Mouse (Mus musculus) central nervous system, embryonic 14 days (tissue): ENCODE data around the gene Rc3h2. TPM values are rescaled to one million over a fixed set of nuclear protein-coding genes. Genes with fewer than 3 reads are reported as not detected.

ENCODE experiments used
- polyA plus RNA-seq: library from polyadenylated mRNA; depleted of rRNA; stranded (reverse); fragments of >200 nt; gene quantifications from 2 replicates; pipeline ENCODE4 v1.2.3, GENCODE M21; 2012; rRNA removed

Gene Rc3h2
- polyA plus RNA-seq: 24.4 and 26.7 TPM in 2 replicates

DNA sequence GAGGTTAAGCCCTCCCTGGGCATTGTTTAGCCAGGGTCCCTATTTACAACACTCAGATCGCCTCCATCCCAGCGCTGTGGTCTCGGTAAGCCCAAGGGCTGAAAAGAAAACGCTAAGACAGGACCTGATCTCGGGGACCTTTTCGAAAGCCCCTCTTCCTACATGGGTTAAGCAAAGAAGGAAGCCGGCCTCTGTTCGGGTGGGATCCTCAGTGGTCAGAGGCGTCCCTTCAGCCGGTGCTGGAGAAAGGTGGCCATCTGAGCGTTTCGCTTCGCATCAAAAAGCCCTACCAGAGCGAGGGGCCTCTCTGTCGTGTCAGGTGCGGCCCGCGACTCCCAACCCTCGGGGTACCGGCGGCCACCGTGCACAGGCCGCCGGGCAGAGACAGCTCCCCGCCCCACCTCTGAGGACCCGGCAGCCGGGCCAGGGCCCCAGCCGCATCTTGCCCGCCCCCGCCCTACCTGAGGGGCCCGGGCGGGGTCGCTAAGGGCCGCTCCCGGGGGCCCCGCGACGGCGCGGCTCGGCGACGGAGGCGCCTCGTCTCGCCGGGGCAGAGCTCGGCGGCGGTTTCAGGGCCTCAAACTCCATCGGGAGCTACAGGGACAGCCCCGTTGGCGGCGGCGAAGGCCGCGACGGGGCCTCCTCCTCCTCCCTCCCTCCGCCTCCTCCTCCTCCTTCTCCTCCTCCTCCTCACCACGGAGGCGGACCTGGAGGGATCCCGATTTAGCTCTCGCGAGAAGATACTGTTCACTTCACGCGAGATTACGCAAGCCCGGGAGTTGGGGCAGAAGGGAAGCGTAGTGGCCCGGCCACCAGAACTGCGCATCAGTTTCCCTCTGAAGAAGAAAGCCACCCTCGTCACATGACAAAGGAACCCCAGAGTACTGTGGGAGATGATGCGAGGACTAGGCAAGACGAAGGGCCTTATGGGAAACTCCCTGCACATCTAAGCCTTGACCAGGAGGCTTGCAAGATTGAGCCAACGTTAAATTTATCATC, at the start of gene Rc3h2:
Gene Rc3h2 (minus strand): TSS at position 598 of the 999 bp plus-strand sequence.

GRCm38 (mm10) chr2:37442611-37443591, 20.2 kb upstream of the Rc3h2 start, which contains the start of the genes Zbtb26, Zbtb6 and Rabgap1:
TSS of gene Zbtb26 (minus strand) at chr2:37443135.
TSS of gene Zbtb6 (minus strand) at chr2:37443171.
TSS of gene Rabgap1 (plus strand) at chr2:37443279.

GRCm38 (mm10) chr2:37358633-37359540, 63.8 kb downstream of the Rc3h2 start, which contains the start of gene Pdcl:
TSS of gene Pdcl (minus strand) at chr2:37359332.

GRCm38 (mm10) chr2:37326215-37326614, 96.5 kb downstream of the Rc3h2 start, which contains the start of gene Olfr368:
TSS of gene Olfr368 (plus strand) at chr2:37326515.

Other genes starting within 250 kb of the Rc3h2 start
- not detected in 2 replicates for gene Olfr365, start 234.7 kb downstream of the Rc3h2 start, polyA plus RNA-seq
- gene Olfr366, start 211.3 kb downstream of the Rc3h2 start, polyA plus RNA-seq: not detected in 2 replicates
- gene Olfr368, start 96.4 kb downstream of the Rc3h2 start, polyA plus RNA-seq: not detected in 2 replicates
- gene Pdcl, start 63.6 kb downstream of the Rc3h2 start, polyA plus RNA-seq: 45.9 and 52.9 TPM in 2 replicates
- gene Zbtb26, start 20.2 kb upstream of the Rc3h2 start, polyA plus RNA-seq: 10.1 and 10.4 TPM in 2 replicates
- gene Zbtb6, start 20.3 kb upstream of the Rc3h2 start, polyA plus RNA-seq: 12.5 and 14.4 TPM in 2 replicates
- 52.1 and 57.3 TPM in 2 replicates for gene Rabgap1, start 20.4 kb upstream of the Rc3h2 start, polyA plus RNA-seq
- 7.0 and 8.0 TPM in 2 replicates for gene Gpr21, start 93.4 kb upstream of the Rc3h2 start, polyA plus RNA-seq